Mouse (Mus musculus) heart, postnatal 0 days (tissue): ENCODE data around the gene Memo1.

Experiments used
- CTCF ChIP-seq: IDR thresholded peaks from 2 replicates; pipeline ENCODE4 v1.5.1; 2016; ENCODE audit warnings: antibody characterized with exemption, control low read depth, low read depth
- EP300 ChIP-seq: IDR thresholded peaks from 2 replicates; pipeline ENCODE4 v1.6.1; 2016; ENCODE audit warnings: antibody characterized with exemption, low read depth

DNA sequence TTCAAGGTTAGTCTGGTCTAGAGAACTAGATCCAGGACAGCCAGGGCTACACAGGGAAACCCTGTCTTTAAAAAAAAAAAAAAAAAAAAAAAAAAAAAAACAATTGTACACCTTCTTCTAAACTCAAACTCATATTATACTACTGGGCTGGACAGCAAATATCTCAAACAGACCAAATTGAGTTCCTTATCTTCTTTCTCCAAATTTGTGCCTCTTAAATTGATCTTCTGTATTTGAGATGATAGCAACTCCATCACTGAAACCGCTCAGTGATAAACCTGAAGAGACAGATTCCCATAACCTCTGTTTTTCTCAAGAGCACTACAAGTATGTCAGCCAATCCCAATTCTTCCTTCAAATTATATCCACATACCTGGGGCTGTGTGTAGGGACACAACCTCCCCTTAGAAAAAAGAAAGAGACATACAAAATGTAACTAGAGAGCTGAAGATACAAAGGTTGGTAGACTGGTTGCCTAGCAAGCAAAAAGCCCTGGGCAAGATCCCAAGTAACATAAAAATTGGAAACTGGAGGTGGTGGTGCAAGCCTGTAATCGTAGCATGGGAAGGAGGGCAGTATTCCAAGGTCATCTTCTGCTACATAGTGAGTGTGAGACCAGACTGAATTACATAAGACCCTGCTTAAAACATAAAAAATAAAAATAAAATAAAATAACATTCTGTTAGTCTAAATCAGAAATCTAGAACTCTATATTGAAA is 10.8 kb downstream of the Memo1 start:
- TF ChIP-seq CTCF: no peak
- no peak for TF ChIP-seq EP300
